Mouse (Mus musculus) spleen, postnatal 10 days (tissue): ENCODE data around the gene Tas2r135.

Experiments used
- DNase-seq, 2 experiments: peaks; one replicate each; pipeline ENCODE4 v3.0.0; 2021 to 2022; ENCODE audit warnings: low spot score in 2 of 2

Gene Tas2r135

DNA sequence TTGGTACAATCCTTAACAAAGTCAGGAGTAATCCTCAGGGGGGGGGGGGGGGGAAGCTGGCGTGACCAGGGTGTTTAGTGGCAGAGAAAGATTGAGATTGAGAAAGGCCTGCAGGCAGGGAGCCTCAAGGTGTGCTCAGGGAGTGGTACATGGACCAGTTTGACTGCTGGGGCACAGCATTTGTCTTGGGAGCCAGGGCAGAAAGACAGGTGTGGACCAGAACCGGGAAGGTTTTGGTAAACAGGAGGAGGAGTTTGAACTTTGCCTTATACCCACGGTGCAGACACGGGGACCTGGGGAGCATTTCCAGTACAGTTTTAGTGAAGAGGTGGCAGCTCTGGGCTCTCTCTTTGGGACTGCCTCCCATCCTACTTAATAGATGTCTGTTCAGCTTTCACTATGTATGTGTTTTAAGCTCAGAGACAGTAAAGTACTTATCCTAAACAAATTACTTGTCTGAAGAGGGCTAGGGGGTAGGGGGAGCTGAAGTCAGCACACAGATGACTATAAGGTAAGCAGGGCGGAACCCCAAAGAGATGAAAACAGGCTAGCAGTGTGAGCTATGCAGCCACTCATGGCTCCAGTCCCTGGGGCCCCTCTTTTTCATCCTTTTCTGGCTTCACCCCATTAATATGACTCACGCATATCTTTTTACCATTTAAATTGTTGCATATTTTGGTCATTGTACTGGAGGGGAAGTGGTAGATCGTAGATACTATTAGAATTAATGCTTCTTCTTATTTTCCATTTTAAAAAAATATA is 31.4 kb upstream of the Tas2r135 start:
- no peak for DNase-seq

DNA sequence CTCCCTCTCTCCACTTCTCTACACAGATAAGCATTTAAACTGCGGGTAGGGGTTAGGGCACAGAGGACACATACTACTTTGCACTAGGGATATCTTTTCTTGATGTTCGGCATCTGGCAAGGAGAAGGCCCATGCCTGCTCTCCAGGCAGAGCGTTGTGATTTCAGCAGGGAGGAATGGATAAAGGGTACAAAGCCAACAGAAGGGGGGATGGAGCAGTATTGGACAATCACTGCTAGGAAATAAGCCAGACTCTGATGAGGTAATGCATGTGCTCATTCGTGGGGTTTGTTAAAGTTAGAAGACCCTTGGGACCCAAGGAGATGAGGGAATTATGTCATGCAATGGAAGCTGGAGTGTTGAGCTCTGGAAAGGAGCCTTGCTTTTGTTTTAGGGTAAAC is 30.5 kb upstream of the Tas2r135 start:
- no peak for DNase-seq

DNA sequence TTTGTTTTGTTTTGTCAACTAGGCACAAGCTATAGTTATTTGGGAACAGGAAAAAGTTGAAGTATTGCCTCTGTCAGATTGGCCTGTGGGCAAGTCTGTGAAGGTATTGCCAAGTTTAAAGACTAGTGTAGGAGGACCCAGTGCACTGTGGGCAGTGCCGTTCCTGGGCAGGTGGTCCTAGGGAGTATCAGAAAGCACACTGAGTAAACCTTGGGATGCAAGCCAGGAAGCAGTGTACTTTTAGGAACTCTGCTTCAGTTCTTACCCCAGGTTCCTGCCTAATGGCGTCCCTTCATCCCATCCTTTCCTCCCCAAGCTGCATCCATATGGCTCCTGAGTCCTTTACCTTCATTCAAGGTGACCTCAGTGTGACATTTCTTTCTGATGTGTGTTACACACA is 30.1 kb upstream of the Tas2r135 start:
- no peak for DNase-seq

DNA sequence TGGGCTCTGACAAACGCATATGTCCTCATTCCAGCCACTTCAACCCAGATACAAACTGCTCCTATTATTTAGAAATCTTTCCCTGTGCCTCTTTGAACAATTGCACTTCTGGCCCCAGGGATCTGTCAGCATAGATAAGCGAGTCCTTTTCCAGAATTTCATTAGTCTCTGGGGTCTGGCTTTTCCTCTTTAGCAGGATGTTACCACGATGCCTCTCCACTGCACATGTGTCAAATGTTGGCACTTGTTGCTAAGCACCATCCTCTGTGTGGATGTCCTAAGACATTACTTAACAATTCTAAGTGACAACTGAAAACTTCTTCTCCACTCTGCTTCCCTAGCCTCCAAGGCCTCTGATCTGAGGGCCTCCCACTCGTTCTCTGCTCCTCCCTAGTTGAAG is 29.2 kb upstream of the Tas2r135 start:
- DNase-seq, result no peak

DNA sequence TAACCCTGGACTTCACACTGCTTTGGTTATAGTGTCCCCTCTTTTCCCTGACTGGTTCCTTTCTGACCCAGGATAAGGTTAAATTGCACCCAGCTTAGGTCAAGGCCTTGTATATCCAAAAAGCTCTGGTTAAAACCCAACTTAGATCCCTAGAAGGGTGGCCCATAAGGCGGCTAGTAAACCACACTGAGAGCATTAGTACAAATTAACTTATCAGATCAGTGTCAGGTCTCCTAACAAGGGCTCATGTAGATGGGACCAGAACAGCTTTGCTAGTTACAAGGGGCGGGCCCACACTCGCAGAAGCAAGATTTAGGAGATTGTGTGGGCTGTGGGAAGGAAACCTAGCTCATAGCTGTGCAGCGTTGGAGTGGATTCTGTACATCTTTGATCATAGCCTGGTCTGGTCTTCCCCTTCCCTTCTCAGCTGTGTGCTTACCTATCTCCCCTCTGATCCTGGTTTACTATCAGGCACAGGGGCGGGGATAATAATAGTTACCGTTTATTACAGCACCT is 28.7 kb upstream of the Tas2r135 start:
- DNase-seq, result no peak

DNA sequence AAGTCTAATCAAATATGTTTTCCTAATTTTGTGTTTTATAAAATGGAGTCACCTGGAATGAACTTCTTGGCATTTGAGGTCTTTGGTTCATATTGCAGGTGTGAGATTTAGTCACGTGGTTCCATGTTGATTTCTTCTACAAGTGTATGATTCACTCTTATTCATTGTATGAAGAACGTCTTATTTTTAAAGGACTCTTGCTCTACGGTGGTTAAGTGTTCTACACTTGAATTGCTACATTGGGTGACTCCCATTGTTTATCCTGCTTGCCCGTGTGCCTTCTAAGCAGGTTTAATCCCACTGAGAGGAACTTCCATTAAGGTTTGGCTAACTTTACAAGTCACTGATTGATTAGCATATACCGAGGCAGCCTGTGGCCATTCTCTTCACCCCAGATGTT is 28.0 kb upstream of the Tas2r135 start:
- no peak for DNase-seq

DNA sequence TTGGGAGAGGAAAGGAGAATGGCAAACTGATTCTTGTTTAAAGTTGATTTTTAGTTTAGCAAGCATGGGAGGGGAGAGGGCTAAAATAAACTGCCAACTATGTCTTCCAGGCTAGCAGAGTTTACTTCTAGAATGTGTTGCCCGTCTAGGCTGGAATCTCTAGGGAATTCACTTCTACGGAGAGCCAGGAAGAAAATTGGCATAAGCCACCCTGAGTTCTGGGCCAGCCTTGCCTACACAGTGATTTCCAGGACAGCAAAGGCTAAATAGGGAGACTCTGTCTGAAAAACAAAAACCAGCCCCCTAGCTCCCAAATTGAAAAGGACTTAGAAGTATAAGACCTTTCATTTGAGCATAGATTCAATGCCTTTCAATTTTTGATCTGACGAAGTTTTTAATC is 25.7 kb upstream of the Tas2r135 start:
- no peak for DNase-seq

DNA sequence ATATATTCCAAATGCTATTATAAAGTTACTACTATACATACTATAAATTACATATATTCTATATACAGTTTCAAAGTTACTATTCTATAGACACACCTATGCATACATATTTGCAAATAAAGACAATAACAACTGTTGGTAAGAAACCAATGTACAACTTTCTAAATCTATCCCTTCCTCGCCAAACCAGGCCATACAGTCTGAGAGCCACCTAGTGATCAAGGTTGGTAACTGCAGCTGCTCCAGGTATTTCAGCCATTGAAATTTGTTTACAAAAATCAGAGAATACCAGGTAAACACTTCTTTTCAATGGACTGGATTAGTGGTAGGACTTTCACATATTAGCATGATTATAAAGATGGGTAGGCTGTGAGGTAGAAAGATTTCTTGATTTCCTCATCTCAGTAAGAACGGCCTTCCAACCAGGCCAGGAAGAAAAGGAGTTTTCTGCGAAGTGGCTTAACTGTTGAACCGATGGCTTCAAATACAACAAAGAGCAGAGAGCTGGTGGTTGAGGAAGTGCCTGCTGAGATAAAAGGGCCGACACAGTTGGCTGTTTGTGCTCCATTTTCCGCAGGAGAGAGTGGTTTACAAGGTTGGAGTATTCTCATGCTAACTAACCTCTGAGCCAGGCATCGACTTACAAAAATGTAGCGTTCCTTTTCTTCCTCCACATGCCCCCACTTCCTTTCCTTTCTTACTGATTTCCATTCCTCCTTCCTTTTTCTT is 24.7 kb upstream of the Tas2r135 start:
- peak in 1 of 2 experiments; percentile 47 for DNase-seq

DNA sequence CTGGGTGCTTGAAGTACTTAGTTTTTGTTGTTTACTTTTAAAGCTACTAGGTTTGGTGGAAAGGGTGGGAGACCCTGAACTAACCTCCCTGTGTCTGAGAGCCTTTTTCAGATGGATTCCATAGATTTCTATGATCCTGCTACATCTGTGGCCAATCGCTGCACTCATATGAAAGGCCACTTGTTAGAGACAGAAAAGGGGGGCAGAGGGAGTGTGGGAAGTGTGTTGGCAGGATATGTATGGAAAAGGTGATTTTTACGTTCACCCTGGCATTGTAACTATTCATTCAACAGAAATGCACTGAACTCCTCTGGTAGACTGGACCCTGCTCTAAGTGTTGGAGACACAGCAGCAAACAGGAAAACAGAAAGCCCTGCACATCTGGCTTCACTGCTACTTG is 24.0 kb upstream of the Tas2r135 start:
- no peak for DNase-seq

DNA sequence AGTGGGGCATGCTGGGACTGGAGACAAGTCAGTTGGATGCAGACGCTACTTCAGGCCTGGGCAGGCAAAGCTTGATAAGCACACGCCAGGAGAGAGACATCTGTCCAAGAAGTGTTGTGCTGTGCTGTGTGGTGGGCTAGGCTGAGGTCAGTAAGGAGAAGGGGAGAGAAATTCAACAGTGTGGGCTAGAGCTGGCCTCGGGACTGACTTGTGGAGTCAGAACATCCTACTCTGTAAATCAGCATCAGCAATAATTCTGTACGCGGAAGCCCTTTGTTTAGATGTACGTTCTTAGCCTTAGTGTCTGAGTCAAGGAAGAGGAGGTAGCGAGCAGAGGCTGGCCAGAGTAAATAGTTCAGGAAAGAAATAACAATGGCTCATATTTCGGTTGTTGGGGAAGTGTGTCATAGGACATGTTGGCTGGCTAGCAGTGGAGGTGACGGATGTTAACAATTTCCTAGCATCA is 23.3 kb upstream of the Tas2r135 start:
- no peak for DNase-seq

DNA sequence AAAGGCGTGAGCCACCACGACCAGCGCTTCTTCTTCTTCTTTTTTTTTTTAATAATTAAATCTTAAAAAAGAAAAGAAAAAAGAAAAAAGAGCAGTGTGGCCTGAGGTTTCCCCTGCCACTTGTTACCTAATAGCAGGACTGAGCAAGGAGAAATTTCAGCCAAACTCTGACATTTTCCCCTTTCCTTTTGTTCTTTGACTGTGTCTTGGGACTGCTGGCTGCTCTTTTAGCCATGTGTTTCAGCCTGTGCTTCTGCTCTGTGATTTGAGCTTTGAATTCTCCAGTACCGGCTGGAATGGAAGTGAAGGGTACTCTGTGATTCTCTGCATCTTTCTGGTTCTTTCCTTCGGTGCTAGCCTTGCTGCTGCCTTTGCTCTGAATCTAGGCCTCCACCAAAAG is 21.9 kb upstream of the Tas2r135 start:
- DNase-seq, result no peak

DNA sequence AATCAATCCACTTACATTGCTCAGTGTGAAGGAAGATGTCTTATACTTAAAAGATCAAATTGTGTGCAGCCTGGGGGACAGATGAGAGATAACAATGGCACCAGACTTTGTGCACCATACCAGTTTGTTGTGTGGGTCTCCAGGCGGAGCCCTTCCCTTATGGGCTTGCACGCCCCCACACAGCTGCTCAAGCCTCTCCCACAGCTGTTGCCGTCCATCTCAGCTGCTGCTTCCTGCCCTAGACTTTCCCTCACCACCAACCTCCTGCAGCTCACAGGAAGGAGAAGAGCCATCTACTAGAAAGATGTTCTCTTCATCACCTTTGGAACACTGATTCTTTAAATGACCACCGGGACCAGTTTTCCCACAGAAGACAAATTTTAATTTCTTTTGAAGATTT is 19.6 kb upstream of the Tas2r135 start:
- no peak for DNase-seq

DNA sequence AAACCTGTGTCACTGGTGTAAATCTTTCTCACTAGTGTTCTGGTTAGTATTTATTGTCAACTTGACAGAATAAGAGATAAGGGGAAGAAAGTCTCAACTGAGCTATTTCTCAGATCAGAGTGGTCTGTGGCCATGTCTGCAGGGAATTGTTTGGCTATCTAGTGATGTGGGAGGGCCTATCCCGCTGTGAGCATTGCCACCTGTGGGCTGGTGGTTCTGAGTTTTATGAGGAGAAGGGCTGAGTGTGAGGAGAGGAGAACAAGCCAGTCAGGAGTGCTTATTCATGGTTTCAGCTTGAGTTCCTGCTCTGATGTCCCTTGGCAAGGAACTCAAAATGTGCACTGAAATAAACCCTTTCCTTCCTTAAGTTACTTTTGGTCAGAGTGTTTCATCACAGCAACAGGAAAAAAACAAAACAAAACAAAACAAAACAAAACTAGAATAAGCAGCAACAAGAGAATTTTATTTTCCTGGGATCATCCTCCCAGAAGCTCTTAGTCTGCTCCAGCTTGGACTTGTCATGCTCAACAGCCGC is 13.4 kb upstream of the Tas2r135 start:
- no peak for DNase-seq

DNA sequence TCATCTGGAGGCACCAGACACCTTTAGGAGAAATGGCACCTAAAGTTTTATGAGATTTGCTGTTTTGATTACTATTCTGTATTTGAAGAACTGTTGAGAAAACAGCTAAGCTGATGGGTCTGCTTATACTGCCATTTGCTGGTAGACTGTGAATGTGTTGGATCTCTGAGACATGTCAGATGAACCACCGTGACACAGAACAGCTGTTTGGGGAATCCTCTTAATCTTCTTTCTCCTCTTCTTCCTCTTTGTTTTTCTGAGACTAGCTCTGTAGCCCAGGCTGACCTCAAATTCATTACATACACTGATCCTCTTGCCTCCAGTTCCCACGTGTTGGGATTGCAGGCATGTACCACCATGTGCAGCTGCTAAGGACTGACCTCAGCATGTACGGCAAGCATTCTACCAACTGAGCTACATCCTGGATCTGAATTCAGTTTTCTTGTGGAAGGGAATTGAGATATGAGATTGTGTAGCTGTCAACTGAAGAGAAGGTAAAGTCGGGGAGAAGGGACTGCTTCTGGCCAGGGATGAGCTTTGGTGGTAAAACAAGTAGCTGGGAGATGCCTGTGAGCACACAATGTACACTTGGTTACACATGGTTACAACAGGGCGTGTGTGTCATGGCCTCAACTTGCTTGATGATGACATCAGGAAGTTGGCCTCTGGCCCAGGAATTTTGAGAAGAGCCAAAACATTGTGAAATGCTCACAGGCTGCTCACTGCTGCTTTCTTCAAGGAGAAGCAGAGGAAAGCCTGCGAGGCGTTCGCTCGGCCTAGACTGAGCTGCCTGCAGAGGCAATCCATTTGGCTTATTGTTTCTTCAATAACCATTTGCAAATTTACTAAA is 9.0 kb upstream of the Tas2r135 start:
- DNase-seq, result peak in 1 of 2 experiments; percentile 43

DNA sequence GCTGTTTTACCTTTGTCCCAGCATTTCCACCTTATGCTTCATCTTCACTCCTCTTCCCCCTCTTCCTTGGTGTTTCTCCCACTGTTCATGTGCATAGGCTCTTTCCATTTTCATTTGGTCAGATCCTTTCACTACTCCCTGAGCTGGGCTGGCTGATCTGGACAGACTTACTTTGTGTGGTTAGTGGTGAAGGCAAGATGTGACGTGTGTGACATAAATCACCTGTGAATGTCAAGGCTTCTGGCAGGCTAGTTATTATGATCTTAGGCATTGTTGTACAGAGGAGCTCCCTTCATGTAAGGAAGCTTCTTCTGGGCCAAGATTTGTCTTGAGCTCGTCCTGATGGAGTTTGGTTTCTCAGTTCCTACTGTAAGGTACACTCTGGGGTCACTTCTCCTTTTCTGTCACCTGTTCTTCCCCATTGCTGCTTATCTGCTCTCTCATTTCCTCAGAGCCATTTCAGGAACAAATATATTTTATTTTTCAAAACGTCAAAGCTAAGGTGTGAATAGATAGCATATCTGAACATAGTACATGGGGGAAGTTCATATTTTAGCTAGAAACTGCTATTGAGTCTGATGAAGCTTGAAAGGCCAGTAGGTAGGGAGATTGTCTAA is 8.1 kb upstream of the Tas2r135 start:
- no peak for DNase-seq

DNA sequence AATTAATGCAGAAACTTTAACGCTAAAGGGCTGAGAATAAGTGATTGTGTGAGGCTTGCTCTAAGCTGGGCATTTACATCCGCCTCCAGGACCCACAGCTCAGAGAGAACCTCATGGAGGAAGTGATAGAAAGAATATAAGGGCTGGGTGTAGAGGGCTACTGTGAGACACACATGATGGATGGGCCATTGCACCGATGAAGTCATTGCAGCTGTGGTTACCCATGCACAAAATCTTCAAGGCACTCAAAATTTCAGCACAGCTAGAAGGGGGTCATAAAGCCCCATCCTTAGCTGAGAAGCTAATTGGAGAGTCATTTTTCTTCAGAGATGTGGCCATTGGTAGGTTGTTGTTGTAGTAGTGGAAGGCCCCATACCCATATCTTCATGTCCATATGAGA is 6.9 kb upstream of the Tas2r135 start:
- DNase-seq, result no peak

DNA sequence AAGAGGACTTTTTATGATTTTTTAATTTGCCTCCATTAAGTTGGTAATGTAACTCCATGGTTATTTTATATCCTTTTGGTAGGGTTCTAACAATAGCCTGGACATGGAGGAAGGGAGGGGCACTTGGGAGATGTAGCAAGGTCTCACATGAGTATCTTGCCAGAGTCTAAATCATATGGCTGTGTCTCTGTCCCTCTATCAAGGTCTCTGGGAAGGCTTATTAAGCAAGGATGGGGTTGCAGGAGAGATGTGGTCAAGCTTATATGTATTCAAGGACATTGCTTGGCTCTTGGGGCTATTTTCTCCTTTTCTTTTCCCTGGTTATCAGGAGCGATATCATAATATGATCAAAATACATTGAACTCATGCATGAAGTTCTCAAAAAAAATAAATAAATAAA is 6.2 kb upstream of the Tas2r135 start:
- no peak for DNase-seq

DNA sequence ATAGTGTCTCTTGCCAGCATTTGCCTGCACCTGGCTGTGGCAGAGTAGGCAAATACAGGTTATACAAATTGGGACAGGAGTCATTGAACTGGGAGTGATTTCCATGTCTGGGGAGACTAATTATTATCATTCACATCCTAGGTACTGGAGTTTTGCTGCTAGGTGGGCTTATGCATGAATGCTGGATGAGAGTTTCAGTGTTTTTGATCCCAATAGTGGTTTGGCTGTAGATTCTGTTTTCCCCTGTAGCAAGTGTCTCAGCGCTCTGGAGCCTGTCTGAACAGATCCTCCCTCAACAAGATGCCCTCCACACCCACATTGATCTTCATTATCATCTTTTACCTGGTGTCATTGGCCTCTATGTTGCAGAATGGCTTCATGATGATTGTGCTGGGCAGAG is 5.3 kb upstream of the Tas2r135 start, which contains the start of gene Tas2r143:
Gene Tas2r143 (plus strand): TSS at position 301 of the 400 bp plus-strand sequence.
- DNase-seq, result no peak

DNA sequence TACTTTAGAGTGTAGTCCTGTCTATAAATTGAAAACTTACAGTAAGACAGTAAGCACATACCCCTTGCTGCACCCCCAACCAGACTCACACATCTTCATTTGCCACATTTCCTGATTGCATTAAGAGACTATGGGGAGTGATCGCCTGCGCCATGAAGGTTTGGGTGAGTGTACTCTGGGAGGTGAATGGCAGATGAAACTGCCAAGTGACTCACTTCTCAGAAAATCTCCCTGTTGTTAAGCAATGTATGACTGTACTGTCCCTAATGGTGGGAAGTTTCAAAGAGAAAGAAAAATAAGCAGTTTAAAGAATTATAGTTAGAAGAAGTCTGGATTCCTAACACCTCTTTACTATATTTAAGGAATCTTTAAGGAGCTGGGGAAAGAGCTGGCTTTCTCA is 14.2 kb downstream of the Tas2r135 start:
- no peak for DNase-seq

DNA sequence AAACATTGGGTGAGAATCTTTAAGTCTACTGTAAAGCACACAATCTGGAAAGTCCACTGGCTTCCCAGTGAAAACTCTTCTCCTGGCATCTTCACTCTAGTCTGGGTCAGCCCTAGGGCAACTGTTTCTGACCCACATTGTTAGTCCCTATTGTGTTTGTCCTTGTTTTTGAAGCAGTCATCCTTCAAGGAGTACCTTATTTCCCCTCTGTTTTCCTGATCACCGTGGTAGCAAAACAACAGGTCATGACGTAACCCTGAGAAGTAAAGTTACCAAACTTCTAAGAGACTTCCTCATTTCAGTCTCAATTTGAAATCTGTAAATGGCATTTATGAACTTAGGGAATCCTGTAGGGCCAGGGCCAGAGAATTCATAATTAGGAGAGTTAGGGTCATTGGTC is 16.2 kb downstream of the Tas2r135 start:
- no peak for DNase-seq

DNA sequence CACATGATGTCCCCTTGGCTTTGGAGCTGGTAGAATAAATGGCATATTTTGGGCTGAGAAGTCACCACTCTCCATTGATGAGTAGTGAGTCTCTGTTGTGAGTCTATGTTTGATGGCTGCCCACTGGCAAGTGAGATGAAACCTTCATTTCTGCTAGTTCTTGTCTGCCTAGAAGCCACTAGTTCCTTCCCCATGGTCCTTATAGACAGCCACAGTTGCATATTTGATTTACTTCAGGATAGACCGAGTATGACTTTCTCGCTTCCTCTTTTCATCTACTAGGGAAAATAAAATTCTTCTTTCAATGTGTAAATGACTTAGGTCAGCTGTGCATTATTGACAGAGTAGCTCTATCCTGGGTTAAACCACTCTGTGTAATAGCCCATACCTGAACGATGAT is 19.2 kb downstream of the Tas2r135 start:
- no peak for DNase-seq
